Mouse (Mus musculus): ENCODE results near the gene Cavin4. TPM values are rescaled to one million over a fixed set of nuclear protein-coding genes. Genes with fewer than 3 reads are reported as not detected.

The Cavin4 gene
- polyA plus RNA-seq, 1 experiment from 2014 or later = 0.89 TPM

DNA sequence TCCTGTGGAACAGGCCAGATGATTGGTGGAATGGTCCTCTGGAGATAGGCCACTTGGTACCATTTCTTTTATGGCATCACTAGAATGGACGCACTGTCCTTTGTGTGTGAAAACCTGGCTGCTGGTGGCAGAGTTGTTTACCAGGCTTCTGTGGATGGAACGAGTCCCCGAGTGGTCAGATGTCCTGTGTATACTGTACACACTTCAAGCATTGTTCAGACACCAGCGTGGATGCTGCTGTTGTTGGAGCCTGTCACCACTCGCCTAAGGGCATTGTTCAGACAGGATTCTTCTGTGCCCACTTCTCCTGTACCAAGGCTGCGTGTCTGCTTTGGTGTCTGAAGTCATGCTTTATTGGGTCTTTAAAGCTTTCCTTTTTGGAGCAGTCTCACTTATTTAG, 19.5 kb upstream of the Cavin4 start:
- Histone ChIP-seq H3K4me3 (no peak overlapping the region), H3K27ac (no peak overlapping the region), H3K4me1 (peaks cover under 1% of the 10 kb centered on the region), H3K9me3 (no peaks in the 10 kb centered on the region), H3K27me3 (ENCODE audit: insufficient read depth, poor library complexity, severe bottlenecking) (no peaks in the 10 kb centered on the region), H3K36me3 (peaks cover 87% of the 10 kb centered on the region)
- DNase-seq (ENCODE audit: low spot score) = peak; percentile 74
- WGBS = 87% methylated on average over 6 of the region's 6 CpGs

- H3K36me3 ChIP-seq = peaks cover 83% of the 10 kb centered on the region
- no peak for DNase-seq (ENCODE audit: low spot score)
Measured at GRCm38 (mm10) chr4:48646143-48646542, 17.2 kb upstream of the Cavin4 start.

DNA sequence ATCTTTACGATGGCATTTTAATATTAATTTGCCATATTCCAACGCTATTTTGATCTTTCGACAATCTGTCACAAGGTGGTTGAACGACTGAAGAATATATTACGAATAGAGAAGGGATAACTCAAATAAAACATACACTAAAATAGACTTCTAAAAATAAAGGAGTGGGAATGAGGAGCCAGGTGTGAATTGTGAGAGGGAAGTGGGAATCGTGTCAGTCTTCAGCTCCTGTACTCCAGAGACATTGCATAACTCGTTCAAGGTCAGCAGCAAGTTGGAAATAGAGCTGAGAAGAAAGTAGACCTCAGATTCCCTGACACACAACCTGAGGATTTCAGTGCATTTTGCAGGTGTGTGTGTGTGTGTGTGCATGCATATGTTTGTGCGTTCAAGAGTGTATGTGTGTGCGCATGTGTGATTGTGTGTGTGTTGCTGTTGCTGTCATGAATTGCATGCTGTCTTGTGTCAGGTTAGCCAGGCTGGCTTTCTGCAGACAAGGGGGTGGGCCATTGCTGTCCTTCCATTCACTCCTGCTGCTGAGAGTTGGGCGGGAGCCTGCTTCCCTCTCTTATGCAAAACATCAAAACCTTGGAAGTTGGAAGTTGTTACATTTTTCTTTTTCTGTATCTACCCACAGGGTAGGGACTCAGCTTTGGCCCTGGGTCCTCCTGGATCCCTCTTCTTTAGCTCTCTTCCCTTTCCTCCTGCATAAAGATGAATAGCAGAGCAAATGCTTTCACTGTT, 12.5 kb upstream of the Cavin4 start:
- H3K9me3 ChIP-seq = no peaks in the 10 kb centered on the region
- H3K36me3 ChIP-seq = peaks cover 78% of the 10 kb centered on the region
- DNase-seq (ENCODE audit: low spot score) = peak; percentile 50
- H3K27me3 ChIP-seq (ENCODE audit: insufficient read depth, poor library complexity, severe bottlenecking) = no peaks in the 10 kb centered on the region
- 89% methylated on average over 10 of the region's 10 CpGs for WGBS
- H3K4me3 ChIP-seq = no peak overlapping the region
- H3K27ac ChIP-seq = no peak overlapping the region
- H3K4me1 ChIP-seq = no peaks in the 10 kb centered on the region

More at GRCm38 (mm10) chr4:48646143-48646542, 17.2 kb upstream of the Cavin4 start:
- Histone ChIP-seq H3K4me3 (no peak overlapping the region), H3K9me3 (no peaks in the 10 kb centered on the region), H3K27ac (no peak overlapping the region), H3K4me1 (no peaks in the 10 kb centered on the region), H3K27me3 (ENCODE audit: insufficient read depth, poor library complexity, severe bottlenecking) (no peaks in the 10 kb centered on the region)
- 95% methylated on average over 5 of the region's 5 CpGs for WGBS

GRCm38 (mm10) chr4:48654118-48654517, 9.2 kb upstream of the Cavin4 start:
- no peaks in the 10 kb centered on the region for H3K9me3 ChIP-seq
- no peak for DNase-seq (ENCODE audit: low spot score)
- peaks cover 75% of the 10 kb centered on the region for H3K36me3 ChIP-seq
- no peak overlapping the region for H3K27ac ChIP-seq
- no peaks in the 10 kb centered on the region for H3K4me1 ChIP-seq
- H3K4me3 ChIP-seq = no peak overlapping the region
- no peaks in the 10 kb centered on the region for H3K27me3 ChIP-seq (ENCODE audit: insufficient read depth, poor library complexity, severe bottlenecking)
- WGBS = 90% methylated on average over 4 of the region's 4 CpGs

GRCm38 (mm10) chr4:48656530-48656929, 6.8 kb upstream of the Cavin4 start:
- Histone ChIP-seq H3K27ac (no peak overlapping the region), H3K4me1 (no peaks in the 10 kb centered on the region), H3K36me3 (peaks cover 76% of the 10 kb centered on the region), H3K4me3 (no peak overlapping the region), H3K9me3 (no peaks in the 10 kb centered on the region), H3K27me3 (ENCODE audit: insufficient read depth, poor library complexity, severe bottlenecking) (no peaks in the 10 kb centered on the region)
- no peak for DNase-seq (ENCODE audit: low spot score)
- WGBS = 88% methylated on average over 8 of the region's 8 CpGs

- Histone ChIP-seq H3K27me3 (ENCODE audit: insufficient read depth, poor library complexity, severe bottlenecking) (no peaks in the 10 kb centered on the region), H3K4me3 (no peak overlapping the region), H3K27ac (no peak overlapping the region), H3K9me3 (no peaks in the 10 kb centered on the region), H3K36me3 (peaks cover 66% of the 10 kb centered on the region), H3K4me1 (no peaks in the 10 kb centered on the region)
- DNase-seq (ENCODE audit: low spot score) = no peak
- 92% methylated on average over 4 of the region's 4 CpGs for WGBS
Measured at GRCm38 (mm10) chr4:48660144-48660543, 3.2 kb upstream of the Cavin4 start.

GRCm38 (mm10) chr4:48660619-48661575, 2.4 kb upstream of the Cavin4 start:
- 88% methylated on average over 7 of the region's 7 CpGs for WGBS

GRCm38 (mm10) chr4:48664021-48664420, 707 bp downstream of the Cavin4 start:
- no peak for DNase-seq (ENCODE audit: low spot score)
- peaks cover 46% of the 10 kb centered on the region for H3K36me3 ChIP-seq
- no peak overlapping the region for H3K4me3 ChIP-seq
- no peak overlapping the region for H3K27ac ChIP-seq
- WGBS = 87% methylated on average over 6 of the region's 6 CpGs
- no peaks in the 10 kb centered on the region for H3K4me1 ChIP-seq
- no peaks in the 10 kb centered on the region for H3K9me3 ChIP-seq
- H3K27me3 ChIP-seq (ENCODE audit: insufficient read depth, poor library complexity, severe bottlenecking) = no peaks in the 10 kb centered on the region

More at GRCm38 (mm10) chr4:48660619-48661575, 2.4 kb upstream of the Cavin4 start:
- Histone ChIP-seq H3K4me3 (no peak overlapping the region), H3K4me1 (no peaks in the 10 kb centered on the region), H3K27ac (no peak overlapping the region), H3K27me3 (ENCODE audit: insufficient read depth, poor library complexity, severe bottlenecking) (no peaks in the 10 kb centered on the region), H3K36me3 (peaks cover 70% of the 10 kb centered on the region), H3K9me3 (no peaks in the 10 kb centered on the region)
- no peak for DNase-seq (ENCODE audit: low spot score)

- Histone ChIP-seq H3K9me3 (no peaks in the 10 kb centered on the region), H3K27me3 (ENCODE audit: insufficient read depth, poor library complexity, severe bottlenecking) (no peaks in the 10 kb centered on the region), H3K4me3 (no peak overlapping the region), H3K36me3 (peaks cover 41% of the 10 kb centered on the region), H3K27ac (no peak overlapping the region), H3K4me1 (no peaks in the 10 kb centered on the region)
- no peak for DNase-seq (ENCODE audit: low spot score)
- WGBS = 86% methylated on average over 6 of the region's 6 CpGs
Measured at GRCm38 (mm10) chr4:48667279-48667678, 4.0 kb downstream of the Cavin4 start.

DNA sequence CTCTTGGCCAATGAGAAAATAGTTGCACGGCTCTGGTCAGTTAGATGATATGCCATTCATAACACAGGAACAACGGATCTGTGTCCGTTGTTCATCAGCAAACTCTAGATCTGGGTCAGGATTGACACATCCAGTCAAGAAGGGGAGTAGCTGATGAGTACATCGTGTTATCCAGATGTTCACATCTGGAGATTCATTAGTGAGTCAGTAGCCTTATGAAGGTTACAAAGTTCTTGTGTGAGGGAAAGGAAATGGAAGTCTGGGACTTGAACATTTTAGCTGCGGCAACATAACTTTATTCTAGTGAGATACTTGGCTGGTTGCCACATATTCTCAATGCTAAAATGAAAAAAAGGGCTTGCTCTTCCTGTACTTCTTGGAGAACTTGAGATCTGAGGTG, 9.6 kb downstream of the Cavin4 start:
- Histone ChIP-seq H3K36me3 (peaks cover 52% of the 10 kb centered on the region), H3K4me3 (no peak overlapping the region), H3K9me3 (no peaks in the 10 kb centered on the region), H3K27ac (no peak overlapping the region), H3K27me3 (ENCODE audit: insufficient read depth, poor library complexity, severe bottlenecking) (no peaks in the 10 kb centered on the region), H3K4me1 (no peaks in the 10 kb centered on the region)
- 94% methylated on average over 5 of the region's 5 CpGs for WGBS
- no peak for DNase-seq (ENCODE audit: low spot score)

DNA sequence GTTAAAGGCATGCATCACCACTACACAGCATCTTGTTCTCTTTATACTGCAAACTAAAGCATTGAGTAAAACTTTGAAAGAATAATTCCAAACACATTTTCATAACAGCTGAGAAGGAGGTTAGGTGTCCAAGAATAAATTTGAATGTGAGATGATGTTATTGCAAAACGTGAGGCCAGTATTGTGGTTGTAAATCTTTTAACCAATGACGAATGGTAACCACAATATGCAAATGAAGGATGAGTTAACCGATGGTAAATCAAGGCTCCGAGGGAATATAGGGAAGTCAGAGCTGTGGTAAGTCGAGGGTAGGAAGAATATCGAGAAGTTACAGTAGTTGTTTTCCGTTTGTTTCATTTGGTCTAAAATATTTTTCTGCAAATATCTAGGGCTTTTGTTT, 11.1 kb downstream of the Cavin4 start:
- no peak overlapping the region for H3K4me3 ChIP-seq
- H3K36me3 ChIP-seq = peaks cover 53% of the 10 kb centered on the region
- no peaks in the 10 kb centered on the region for H3K4me1 ChIP-seq
- no peaks in the 10 kb centered on the region for H3K9me3 ChIP-seq
- H3K27me3 ChIP-seq (ENCODE audit: insufficient read depth, poor library complexity, severe bottlenecking) = no peaks in the 10 kb centered on the region
- no peak overlapping the region for H3K27ac ChIP-seq
- DNase-seq (ENCODE audit: low spot score) = no peak
- WGBS = 94% methylated on average over 7 of the region's 7 CpGs

- DNase-seq (ENCODE audit: low spot score) = no peak
- 91% methylated on average over 13 of the region's 13 CpGs for WGBS
- no peak overlapping the region for H3K27ac ChIP-seq
- H3K36me3 ChIP-seq = peaks cover 40% of the 10 kb centered on the region
- H3K4me1 ChIP-seq = peaks cover 8% of the 10 kb centered on the region
- no peaks in the 10 kb centered on the region for H3K27me3 ChIP-seq (ENCODE audit: insufficient read depth, poor library complexity, severe bottlenecking)
- no peak overlapping the region for H3K4me3 ChIP-seq
- H3K9me3 ChIP-seq = no peaks in the 10 kb centered on the region
Measured at GRCm38 (mm10) chr4:48676570-48677185, 13.4 kb downstream of the Cavin4 start.

GRCm38 (mm10) chr4:48677276-48677675, 14.0 kb downstream of the Cavin4 start:
- DNase-seq (ENCODE audit: low spot score) = no peak
- WGBS = 93% methylated on average over 8 of the region's 8 CpGs
- peaks cover 8% of the 10 kb centered on the region for H3K4me1 ChIP-seq
- no peak overlapping the region for H3K4me3 ChIP-seq
- no peak overlapping the region for H3K27ac ChIP-seq
- no peaks in the 10 kb centered on the region for H3K27me3 ChIP-seq (ENCODE audit: insufficient read depth, poor library complexity, severe bottlenecking)
- H3K9me3 ChIP-seq = no peaks in the 10 kb centered on the region
- peaks cover 34% of the 10 kb centered on the region for H3K36me3 ChIP-seq
